Mouse (Mus musculus) brown adipose tissue, adult 24 weeks (tissue): ENCODE measurements around the gene Usp28. TPM values are rescaled to one million over a fixed set of nuclear protein-coding genes. Genes with fewer than 3 reads are reported as not detected.

Experiments
- H3K27ac ChIP-seq: fragments of 200-500 bp; replicated peaks from 2 replicates; pipeline ENCODE4 v1.5.1; 2012; ENCODE audit warnings: low read depth, mild to moderate bottlenecking, low read length
- H3K4me1 ChIP-seq: fragments of 200-500 bp; 2 replicates; pipeline ENCODE4 v1.6.1; 2012; ENCODE audit warnings: low read length, mixed read lengths; ENCODE audit not compliant: control insufficient read depth, insufficient read depth, insufficient read length
- H3K4me3 ChIP-seq: fragments of 200-500 bp; 2 replicates; pipeline ENCODE4 v1.5.1; 2012; ENCODE audit warnings: low read depth, mild to moderate bottlenecking, low read length, moderate library complexity; ENCODE audit not compliant: insufficient read depth
- polyA plus RNA-seq: library from polyadenylated mRNA; stranded (reverse); fragments of >200 nt; gene quantifications from 2 replicates; pipeline ENCODE4 v1.2.4, GENCODE M21; 2012; ENCODE audit not compliant: missing spikeins, insufficient read depth, insufficient read length

The Usp28 gene
- polyA plus RNA-seq, 1 experiment: 5.5 TPM

- Histone ChIP-seq H3K27ac (no peak within 1 kb of the TSS), H3K4me3 (no peak within 1 kb of the TSS), H3K4me1 (no peaks in the 10 kb centered on the region)
These were observed 95.9 kb downstream of the Usp28 start, which contains the start of gene Tmprss5 for GRCm38 (mm10) chr9:49081107-49081506. Gene Tmprss5 (plus strand): TSS chr9:49081260.

DNA sequence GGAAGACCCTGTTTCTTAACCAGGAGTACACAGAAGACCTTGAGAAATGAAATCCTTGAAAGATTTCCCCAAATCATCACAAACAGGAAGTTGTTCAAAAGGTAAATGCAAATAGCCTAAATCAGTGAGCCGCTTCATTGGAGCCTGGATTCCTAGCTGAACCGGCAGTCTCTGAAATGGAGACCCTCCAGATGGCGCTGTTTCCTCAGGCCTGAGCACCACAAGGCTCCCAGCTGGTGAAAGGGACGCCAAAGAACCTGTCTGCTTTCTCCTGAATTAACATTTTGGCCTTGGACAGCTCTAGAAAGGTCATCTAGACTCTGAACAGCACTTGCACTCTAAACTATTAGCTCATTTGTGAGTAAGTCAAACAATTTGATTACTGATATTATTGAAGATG lies 96.4 kb downstream of the Usp28 start:
- Histone ChIP-seq H3K4me1 (no peaks in the 10 kb centered on the region), H3K27ac (no peak overlapping the region), H3K4me3 (no peak overlapping the region)

DNA sequence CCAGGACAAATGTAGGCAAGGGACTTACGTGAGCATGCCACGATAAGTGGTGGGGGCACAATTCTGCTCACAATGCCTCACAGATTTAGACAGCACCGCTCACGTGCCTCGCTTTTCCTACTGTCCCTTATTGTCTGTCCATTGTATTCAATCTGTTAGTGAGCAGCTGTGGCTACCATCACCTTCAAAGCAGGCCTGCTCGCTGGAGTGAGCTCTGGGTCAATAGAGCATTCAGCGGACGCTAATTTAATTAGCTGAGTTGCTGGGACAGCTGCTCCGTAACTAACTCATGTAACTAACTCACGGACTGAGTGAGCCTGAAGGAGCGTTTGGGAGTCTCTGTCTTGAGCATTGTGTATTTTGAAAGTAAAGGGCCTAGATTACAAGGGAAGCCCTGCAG lies 102.1 kb downstream of the Usp28 start:
- Histone ChIP-seq H3K4me1 (no peaks in the 10 kb centered on the region), H3K27ac (no peak overlapping the region), H3K4me3 (no peak overlapping the region)

Other genes with a start within 250 kb of the Usp28 start
- 6.8 and 7.9 TPM in 2 replicates for gene Zbtb16, start 149.2 kb upstream of the Usp28 start, polyA plus RNA-seq
- not detected in 2 replicates for gene Htr3a, start 74.3 kb upstream of the Usp28 start, polyA plus RNA-seq
- not detected in 2 replicates for gene Htr3b, start 20.4 kb upstream of the Usp28 start, polyA plus RNA-seq
- gene Zw10, start 70.2 kb downstream of the Usp28 start, polyA plus RNA-seq: 3.8 and 5.7 TPM in 2 replicates
- gene Tmprss5, start 95.9 kb downstream of the Usp28 start, polyA plus RNA-seq: not detected in 2 replicates